Mouse (Mus musculus): ENCODE measurements around the gene Rnf149. TPM values are rescaled to one million over a fixed set of nuclear protein-coding genes. Genes with fewer than 3 reads are reported as not detected.
"Not testable (repeated sequence)": the region's sequence is repeated elsewhere in the genome, so short reads cannot be mapped to it uniquely, and the experiment has no call there.

Gene Rnf149
- polyA plus RNA-seq, 1 experiment from 2014 or later = 25.6 TPM

- H3K27me3 ChIP-seq (replicated peaks) = no peaks in the 10 kb centered on the region
Observed at GRCm38 (mm10) chr1:39593836-39594235, 16.6 kb upstream of the Rnf149 start.

GRCm38 (mm10) chr1:39592090-39592489, 14.9 kb upstream of the Rnf149 start:
- ATAC-seq (replicated peaks) = no peak
- Histone ChIP-seq H3K4me1 (no peaks in the 10 kb centered on the region), H3K9me3 (no peaks in the 10 kb centered on the region), H3K9ac (no peak overlapping the region), H3K36me3 (replicated peaks) (no peaks in the 10 kb centered on the region), H3K27ac (no peak overlapping the region), H3K27me3 (replicated peaks) (no peaks in the 10 kb centered on the region), H3K4me2 (no peak overlapping the region), H3K4me3 (no peak overlapping the region)
- WGBS = 81% methylated on average over 4 of the region's 4 CpGs

More at GRCm38 (mm10) chr1:39593836-39594235, 16.6 kb upstream of the Rnf149 start:
- WGBS = 84% methylated on average over 10 of the region's 10 CpGs
- no peaks in the 10 kb centered on the region for H3K4me1 ChIP-seq
- no peak overlapping the region for H3K4me2 ChIP-seq
- H3K4me3 ChIP-seq = no peak overlapping the region
- H3K9me3 ChIP-seq = no peaks in the 10 kb centered on the region
- H3K27ac ChIP-seq = no peak overlapping the region
- no peak for ATAC-seq (replicated peaks)
- H3K9ac ChIP-seq = no peak overlapping the region
- H3K36me3 ChIP-seq (replicated peaks) = no peaks in the 10 kb centered on the region

GRCm38 (mm10) chr1:39591557-39591956, 14.4 kb upstream of the Rnf149 start:
- H3K9me3 ChIP-seq; ATAC-seq (replicated peaks); H3K4me3 ChIP-seq; H3K4me2 ChIP-seq; H3K27me3 ChIP-seq (replicated peaks); H3K4me1 ChIP-seq; H3K36me3 ChIP-seq (replicated peaks); H3K9ac ChIP-seq; H3K27ac ChIP-seq: not testable (repeated sequence)
- WGBS = 91% methylated on average over 1 of the region's 1 CpGs

- Histone ChIP-seq H3K4me3 (no peak overlapping the region), H3K27ac (no peak overlapping the region), H3K9ac (no peak overlapping the region), H3K27me3 (replicated peaks) (no peaks in the 10 kb centered on the region), H3K9me3 (no peaks in the 10 kb centered on the region), H3K36me3 (replicated peaks) (no peaks in the 10 kb centered on the region), H3K4me2 (no peak overlapping the region), H3K4me1 (no peaks in the 10 kb centered on the region)
- WGBS = 81% methylated on average over 5 of the region's 5 CpGs
- no peak for ATAC-seq (replicated peaks)
Observed at GRCm38 (mm10) chr1:39590193-39590592, 13.0 kb upstream of the Rnf149 start.

- H3K9me3 ChIP-seq = no peaks in the 10 kb centered on the region
- no peak overlapping the region for H3K9ac ChIP-seq
- no peaks in the 10 kb centered on the region for H3K36me3 ChIP-seq (replicated peaks)
- H3K4me2 ChIP-seq = no peak overlapping the region
- WGBS = 89% methylated on average over 9 of the region's 9 CpGs
- no peaks in the 10 kb centered on the region for H3K4me1 ChIP-seq
- H3K4me3 ChIP-seq = no peak overlapping the region
- no peak for ATAC-seq (replicated peaks)
- H3K27me3 ChIP-seq (replicated peaks) = no peaks in the 10 kb centered on the region
- no peak overlapping the region for H3K27ac ChIP-seq
Observed at GRCm38 (mm10) chr1:39585416-39585815, 8.2 kb upstream of the Rnf149 start.

- no peak overlapping the region for H3K27ac ChIP-seq
- WGBS = 92% methylated on average over 9 of the region's 9 CpGs
- ATAC-seq (replicated peaks) = no peak
Observed at GRCm38 (mm10) chr1:39583173-39583572, 6.0 kb upstream of the Rnf149 start.

GRCm38 (mm10) chr1:39581215-39581614, 4.0 kb upstream of the Rnf149 start:
- Histone ChIP-seq H3K4me2 (no peak overlapping the region), H3K27ac (no peak overlapping the region), H3K4me1 (peaks cover 6% of the 10 kb centered on the region), H3K4me3 (no peak overlapping the region), H3K36me3 (replicated peaks) (no peaks in the 10 kb centered on the region), H3K27me3 (replicated peaks) (no peaks in the 10 kb centered on the region), H3K9me3 (no peaks in the 10 kb centered on the region), H3K9ac (no peak overlapping the region)
- WGBS = 79% methylated on average over 2 of the region's 3 CpGs
- ATAC-seq (replicated peaks) = no peak

More at GRCm38 (mm10) chr1:39583173-39583572, 6.0 kb upstream of the Rnf149 start:
- H3K4me1 ChIP-seq = no peaks in the 10 kb centered on the region
- no peaks in the 10 kb centered on the region for H3K36me3 ChIP-seq (replicated peaks)
- H3K4me3 ChIP-seq = no peak overlapping the region
- no peak overlapping the region for H3K9ac ChIP-seq
- H3K9me3 ChIP-seq = no peaks in the 10 kb centered on the region
- no peaks in the 10 kb centered on the region for H3K27me3 ChIP-seq (replicated peaks)
- no peak overlapping the region for H3K4me2 ChIP-seq

- no peak for ATAC-seq (replicated peaks)
- Histone ChIP-seq H3K36me3 (replicated peaks) (no peaks in the 10 kb centered on the region), H3K9me3 (no peaks in the 10 kb centered on the region), H3K27me3 (replicated peaks) (no peaks in the 10 kb centered on the region), H3K4me2 (no peak overlapping the region), H3K4me1 (peaks cover 22% of the 10 kb centered on the region), H3K4me3 (no peak overlapping the region), H3K27ac (no peak overlapping the region), H3K9ac (no peak overlapping the region)
- WGBS = 79% methylated on average over 6 of the region's 6 CpGs
Observed at GRCm38 (mm10) chr1:39579139-39579538, 1.9 kb upstream of the Rnf149 start.

- WGBS = 88% methylated on average over 5 of the region's 5 CpGs
- Histone ChIP-seq H3K4me2 (no peak overlapping the region), H3K36me3 (replicated peaks) (no peaks in the 10 kb centered on the region), H3K4me1 (peaks cover 24% of the 10 kb centered on the region), H3K27me3 (replicated peaks) (no peaks in the 10 kb centered on the region), H3K9me3 (no peaks in the 10 kb centered on the region), H3K9ac (no peak overlapping the region), H3K4me3 (no peak overlapping the region), H3K27ac (no peak overlapping the region)
- no peak for ATAC-seq (replicated peaks)
Observed at GRCm38 (mm10) chr1:39578446-39578845, 1.2 kb upstream of the Rnf149 start.

GRCm38 (mm10) chr1:39576431-39577243, 568 bp downstream of the Rnf149 start:
- under 1% methylated on average over 80 of the region's 88 CpGs for WGBS
- peaks cover 24% of the 10 kb centered on the region for H3K4me1 ChIP-seq
- no peaks in the 10 kb centered on the region for H3K36me3 ChIP-seq (replicated peaks)
- H3K27ac ChIP-seq = peak overlapping the region; percentile 98
- H3K9me3 ChIP-seq = no peaks in the 10 kb centered on the region
- ATAC-seq (replicated peaks) = peak; percentile 91
- H3K4me3 ChIP-seq = peak overlapping the region; percentile 94
- H3K9ac ChIP-seq = peak overlapping the region; percentile 93
- H3K27me3 ChIP-seq (replicated peaks) = no peaks in the 10 kb centered on the region
- peak overlapping the region; percentile 76 for H3K4me2 ChIP-seq

GRCm38 (mm10) chr1:39575778-39576375, 1.3 kb downstream of the Rnf149 start:
- Histone ChIP-seq H3K9ac (peak overlapping the region; percentile 93), H3K4me3 (peak overlapping the region; percentile 94), H3K36me3 (replicated peaks) (no peaks in the 10 kb centered on the region), H3K27ac (peak overlapping the region; percentile 98), H3K27me3 (replicated peaks) (no peaks in the 10 kb centered on the region), H3K9me3 (no peaks in the 10 kb centered on the region), H3K4me1 (peaks cover 24% of the 10 kb centered on the region), H3K4me2 (peak overlapping the region; percentile 76)
- 21% methylated on average over 8 of the region's 8 CpGs for WGBS
- ATAC-seq (replicated peaks) = no peak

- Histone ChIP-seq H3K27me3 (replicated peaks) (no peaks in the 10 kb centered on the region), H3K9me3 (no peaks in the 10 kb centered on the region), H3K4me3 (no peak overlapping the region), H3K4me2 (no peak overlapping the region), H3K9ac (no peak overlapping the region), H3K27ac (no peak overlapping the region), H3K4me1 (peaks cover 24% of the 10 kb centered on the region), H3K36me3 (replicated peaks) (no peaks in the 10 kb centered on the region)
- ATAC-seq (replicated peaks) = no peak
- WGBS = 94% methylated on average over 7 of the region's 7 CpGs
Observed at GRCm38 (mm10) chr1:39573890-39574289, 3.3 kb downstream of the Rnf149 start.

- H3K27me3 ChIP-seq (replicated peaks) = no peaks in the 10 kb centered on the region
- H3K36me3 ChIP-seq (replicated peaks) = no peaks in the 10 kb centered on the region
- WGBS = 74% methylated on average over 6 of the region's 6 CpGs
- no peak overlapping the region for H3K4me3 ChIP-seq
- H3K9ac ChIP-seq = no peak overlapping the region
- H3K27ac ChIP-seq = no peak overlapping the region
- peaks cover 18% of the 10 kb centered on the region for H3K4me1 ChIP-seq
- H3K9me3 ChIP-seq = no peaks in the 10 kb centered on the region
- no peak for ATAC-seq (replicated peaks)
- H3K4me2 ChIP-seq = no peak overlapping the region
Observed at GRCm38 (mm10) chr1:39571653-39572052, 5.6 kb downstream of the Rnf149 start.
